Mouse (Mus musculus) myocyte (in vitro differentiated cells): Measurements from ENCODE around the gene Ubqln5. TPM values are rescaled to one million over a fixed set of nuclear protein-coding genes. Genes with fewer than 3 reads are reported as not detected.

ENCODE experiments used
- H3K27me3 ChIP-seq: one replicate; pipeline ENCODE4 v1.6.1; 2011; ENCODE audit not compliant: control insufficient read depth, insufficient read depth, insufficient read length
- H3K36me3 ChIP-seq: one replicate; pipeline ENCODE4 v1.6.1; 2011; ENCODE audit not compliant: control insufficient read depth, insufficient read depth
- H3K4me2 ChIP-seq: one replicate; pipeline ENCODE4 v1.6.1; 2011; ENCODE audit warnings: low read depth, control low read depth
- H3K4me3 ChIP-seq: one replicate; pipeline ENCODE4 v1.5.1; 2011; ENCODE audit warnings: mild to moderate bottlenecking, control low read depth, moderate library complexity
- H3K79me2 ChIP-seq: one replicate; pipeline ENCODE4 v1.6.1; 2011; ENCODE audit not compliant: control insufficient read depth, insufficient read depth
- H3ac ChIP-seq: one replicate; pipeline ENCODE4 v1.6.1; 2011; ENCODE audit not compliant: control insufficient read depth, insufficient read length
- CEBPB ChIP-seq: IDR thresholded peaks from 2 replicates; pipeline ENCODE4 v1.6.1; 2011; ENCODE audit warnings: mild to moderate bottlenecking, moderate library complexity; ENCODE audit not compliant: poor library complexity, insufficient read depth, severe bottlenecking
- E2F4 ChIP-seq: IDR thresholded peaks from one replicate; pipeline ENCODE4 v1.6.1; 2011; ENCODE audit warnings: mild to moderate bottlenecking, control low read depth, moderate library complexity; ENCODE audit not compliant: insufficient read depth
- MAX ChIP-seq: IDR thresholded peaks from one replicate; pipeline ENCODE4 v1.6.1; 2011; ENCODE audit warnings: low read depth, mild to moderate bottlenecking, control low read depth
- MYOD1 ChIP-seq, 3 experiments: IDR thresholded peaks; one replicate each; pipeline ENCODE4 v1.6.1; 2011; ENCODE audit warnings: control low read depth in 2 of 3, low read depth in 2 of 3, mild to moderate bottlenecking in 2 of 3, moderate library complexity in 1 of 3; ENCODE audit not compliant: insufficient read length in 2 of 3, control insufficient read depth in 1 of 3
- MYOG ChIP-seq, 3 experiments: IDR thresholded peaks; one replicate each; pipeline ENCODE4 v1.6.1; 2011; ENCODE audit warnings: control low read depth in 2 of 3, low read depth in 2 of 3, mild to moderate bottlenecking in 2 of 3; ENCODE audit not compliant: insufficient read length in 2 of 3, control insufficient read depth in 1 of 3, insufficient read depth in 1 of 3
- POLR2A ChIP-seq: IDR thresholded peaks from one replicate; pipeline ENCODE4 v1.6.1; 2011; ENCODE audit warnings: low read depth, mild to moderate bottlenecking, control low read depth, moderate library complexity; ENCODE audit not compliant: insufficient read length
- POLR2AphosphoS2 ChIP-seq: IDR thresholded peaks from one replicate; pipeline ENCODE4 v1.6.1; 2011; ENCODE audit warnings: low read depth, control low read depth; ENCODE audit not compliant: insufficient read length
- REST ChIP-seq: IDR thresholded peaks from one replicate; pipeline ENCODE4 v1.6.1; 2011; ENCODE audit warnings: mild to moderate bottlenecking, control low read depth, moderate library complexity; ENCODE audit not compliant: insufficient read depth, insufficient read length
- SRF ChIP-seq: IDR thresholded peaks from one replicate; pipeline ENCODE4 v1.6.1; 2011; ENCODE audit warnings: low read depth; ENCODE audit not compliant: control insufficient read depth, insufficient read length
- TCF12 ChIP-seq: IDR thresholded peaks from one replicate; pipeline ENCODE4 v1.6.1; 2011; ENCODE audit warnings: mild to moderate bottlenecking, control low read depth; ENCODE audit not compliant: poor library complexity, insufficient read depth, severe bottlenecking
- TCF3 ChIP-seq: IDR thresholded peaks from one replicate; pipeline ENCODE4 v1.6.1; 2011; ENCODE audit warnings: low read depth, control low read depth; ENCODE audit not compliant: insufficient read length
- USF1 ChIP-seq: IDR thresholded peaks from one replicate; pipeline ENCODE4 v1.6.1; 2011; ENCODE audit warnings: low read depth, mild to moderate bottlenecking, control low read depth, moderate library complexity
- polyA plus RNA-seq: library from polyadenylated mRNA; unstranded; fragments of >200 nt; fragmentation: generic; extraction: Trizol; gene quantifications from one replicate; pipeline ENCODE4 v1.2.1, GENCODE M21; 2012; ENCODE audit warnings: missing spikeins

Gene Ubqln5
- polyA plus RNA-seq, 1 experiment = not detected

DNA sequence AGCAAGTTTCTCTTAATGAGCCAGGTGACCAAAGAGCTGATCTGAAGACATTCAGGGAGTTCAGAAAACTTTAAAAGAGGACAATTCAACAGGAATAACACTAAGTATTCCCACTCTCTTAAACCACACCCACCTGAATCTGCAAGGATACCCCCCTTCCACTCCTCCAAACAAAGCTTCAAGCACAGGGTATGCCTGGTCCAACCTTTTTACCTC is 25.0 kb downstream of the Ubqln5 start, which contains the start of gene Olfr646:
Gene Olfr646, plus strand, starts transcription at position 117 of the 216 bp plus-strand sequence.
- Histone ChIP-seq H3K4me2 (no peak within 1 kb of the TSS), H3K27me3 (no peaks in the 10 kb centered on the region), H3K4me3 (no peak within 1 kb of the TSS), H3K79me2 (no peaks in the 10 kb centered on the region), H3ac (no peak within 1 kb of the TSS), H3K36me3 (no peaks in the 10 kb centered on the region)
- no peak for TF ChIP-seq TCF3
- no peak for TF ChIP-seq MYOG (IDR thresholded peaks at IDR 0.05; ENCODE audit: control insufficient read depth in 1 of 3, insufficient read depth in 1 of 3, insufficient read length in 2 of 3, low read depth in 2 of 3)
- no peak for TF ChIP-seq E2F4
- no peak for TF ChIP-seq CEBPB
- no peak for TF ChIP-seq SRF
- TF ChIP-seq REST = no peak
- no peak for TF ChIP-seq USF1
- TF ChIP-seq MAX = no peak
- TF ChIP-seq POLR2AphosphoS2 = no peak
- no peak for TF ChIP-seq MYOD1 (IDR thresholded peaks at IDR 0.05; ENCODE audit: control insufficient read depth in 1 of 3, insufficient read length in 2 of 3, low read depth in 2 of 3)
- TF ChIP-seq POLR2A = no peak
- no peak for TF ChIP-seq TCF12

DNA sequence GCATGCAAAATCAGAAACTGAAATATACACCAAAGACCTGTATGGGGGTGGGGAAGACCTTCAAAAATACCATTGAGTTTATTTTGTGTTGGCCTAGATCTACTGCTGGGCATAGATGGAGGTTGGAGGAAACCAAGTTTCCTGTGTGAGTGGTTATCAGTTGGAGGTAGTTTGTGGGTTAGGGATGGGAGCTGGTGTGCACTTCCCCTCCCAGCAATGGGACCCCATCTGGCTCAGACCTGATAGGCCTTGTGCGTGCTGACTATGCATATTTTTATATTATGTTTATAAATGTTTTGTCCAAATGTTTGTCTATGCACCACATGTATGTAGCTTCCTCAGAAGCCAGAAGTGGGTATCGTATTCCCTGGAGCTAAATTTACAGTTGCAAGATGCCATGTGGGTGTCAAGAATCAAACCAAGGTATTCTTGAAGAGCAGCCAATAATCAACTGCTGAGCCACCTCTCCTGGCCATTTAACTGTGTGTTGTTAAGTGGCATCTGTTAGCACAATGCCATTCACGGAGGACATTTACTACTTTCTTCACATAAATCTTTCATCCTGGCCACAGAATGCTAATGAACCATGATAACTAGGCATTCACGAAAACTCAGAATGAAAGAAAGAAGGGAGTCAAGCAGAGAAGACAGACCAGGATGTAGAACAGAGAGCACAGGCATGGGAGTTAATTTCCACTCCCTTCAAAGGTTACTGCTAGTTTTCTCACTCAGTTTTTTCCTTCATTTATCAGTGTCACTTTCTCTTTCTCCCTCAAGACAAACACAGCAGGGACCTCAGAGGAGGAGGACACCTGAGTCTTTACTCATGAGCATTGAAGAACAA is 25.5 kb downstream of the Ubqln5 start:
- Histone ChIP-seq H3K36me3 (no peaks in the 10 kb centered on the region), H3K79me2 (no peaks in the 10 kb centered on the region), H3K4me3 (no peak overlapping the region), H3K27me3 (no peaks in the 10 kb centered on the region), H3ac (no peak overlapping the region), H3K4me2 (no peak overlapping the region)
- TF ChIP-seq MYOD1 (IDR thresholded peaks at IDR 0.05; ENCODE audit: control insufficient read depth in 1 of 3, insufficient read length in 2 of 3, low read depth in 2 of 3) = no peak

DNA sequence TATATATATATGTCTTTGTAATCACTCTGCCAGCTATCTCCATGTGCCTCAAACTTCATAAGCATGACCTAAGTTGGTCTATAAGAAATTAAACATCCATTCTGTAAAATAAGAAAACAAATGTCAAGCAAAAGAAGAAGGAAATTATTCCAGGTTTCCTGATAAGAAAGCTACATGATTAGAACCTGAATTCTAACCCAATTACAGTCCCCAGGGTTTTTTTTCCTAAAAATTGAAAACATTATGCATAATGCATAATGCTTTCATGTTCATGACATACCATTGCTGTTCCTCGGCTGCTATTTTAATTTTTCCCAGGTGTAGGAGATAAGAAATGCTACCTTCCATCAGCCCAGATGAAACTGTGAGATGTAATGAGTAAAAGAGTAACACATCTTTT is 44.3 kb downstream of the Ubqln5 start, which contains the start of gene Olfr645:
Gene Olfr645, minus strand, starts transcription at position 101 of the 400 bp plus-strand sequence.
- no peak for TF ChIP-seq USF1
- TF ChIP-seq MYOD1 (IDR thresholded peaks at IDR 0.05; ENCODE audit: control insufficient read depth in 1 of 3, insufficient read length in 2 of 3, low read depth in 2 of 3) = no peak
- no peak for TF ChIP-seq CEBPB
- TF ChIP-seq POLR2AphosphoS2 = no peak
- no peak for TF ChIP-seq TCF3
- TF ChIP-seq REST = no peak
- TF ChIP-seq MAX = no peak
- no peak for TF ChIP-seq MYOG (IDR thresholded peaks at IDR 0.05; ENCODE audit: control insufficient read depth in 1 of 3, insufficient read depth in 1 of 3, insufficient read length in 2 of 3, low read depth in 2 of 3)
- TF ChIP-seq E2F4 = no peak
- no peak for TF ChIP-seq SRF
- no peak for TF ChIP-seq TCF12
- TF ChIP-seq POLR2A = no peak
- no peaks in the 10 kb centered on the region for H3K36me3 ChIP-seq
- H3K27me3 ChIP-seq = no peaks in the 10 kb centered on the region
- H3K4me3 ChIP-seq = no peak within 1 kb of the TSS
- no peaks in the 10 kb centered on the region for H3K79me2 ChIP-seq
- no peak within 1 kb of the TSS for H3K4me2 ChIP-seq
- no peak within 1 kb of the TSS for H3ac ChIP-seq

Other genes with a start within 250 kb of the Ubqln5 start
- gene Olfr66, start 243.6 kb downstream of the Ubqln5 start, polyA plus RNA-seq = not detected
- gene Olfr64, start 235.3 kb downstream of the Ubqln5 start, polyA plus RNA-seq = not detected
- gene Olfr65, start 226.3 kb downstream of the Ubqln5 start, polyA plus RNA-seq = not detected
- gene Olfr631, start 201.0 kb downstream of the Ubqln5 start, polyA plus RNA-seq = not detected
- gene Olfr632, start 195.5 kb downstream of the Ubqln5 start, polyA plus RNA-seq = not detected
- not detected for gene Olfr633, start 185.4 kb downstream of the Ubqln5 start, polyA plus RNA-seq
- not detected for gene Olfr635, start 158.7 kb downstream of the Ubqln5 start, polyA plus RNA-seq
- gene Olfr638, start 131.1 kb downstream of the Ubqln5 start, polyA plus RNA-seq = not detected
- gene Olfr639, start 112.5 kb downstream of the Ubqln5 start, polyA plus RNA-seq = not detected
- not detected for gene Olfr640, start 104.3 kb downstream of the Ubqln5 start, polyA plus RNA-seq
- gene Olfr641, start 94.4 kb downstream of the Ubqln5 start, polyA plus RNA-seq = not detected
- not detected for gene Olfr642, start 77.2 kb downstream of the Ubqln5 start, polyA plus RNA-seq
- gene 4930516K23Rik, start 68.4 kb downstream of the Ubqln5 start, polyA plus RNA-seq = not detected
- not detected for gene Olfr644, start 58.0 kb downstream of the Ubqln5 start, polyA plus RNA-seq
- gene Olfr645, start 44.4 kb downstream of the Ubqln5 start, polyA plus RNA-seq = not detected
- gene Olfr646, start 25.0 kb downstream of the Ubqln5 start, polyA plus RNA-seq = not detected
- not detected for gene Olfr643, start 7.6 kb upstream of the Ubqln5 start, polyA plus RNA-seq
- not detected for gene Ubqln3, start 13.5 kb upstream of the Ubqln5 start, polyA plus RNA-seq
- gene Ubqlnl, start 20.7 kb upstream of the Ubqln5 start, polyA plus RNA-seq = not detected
- gene Olfm5, start 35.0 kb upstream of the Ubqln5 start, polyA plus RNA-seq = not detected
- gene Olfr648, start 53.6 kb upstream of the Ubqln5 start, polyA plus RNA-seq = not detected
- gene Olfr649, start 66.2 kb upstream of the Ubqln5 start, polyA plus RNA-seq = not detected
- not detected for gene Trim6, start 89.0 kb upstream of the Ubqln5 start, polyA plus RNA-seq
- 0.02 TPM for gene Trim34a, start 114.6 kb upstream of the Ubqln5 start, polyA plus RNA-seq
- gene Trim5, start 158.3 kb upstream of the Ubqln5 start, polyA plus RNA-seq = not detected
- gene Trim12a, start 185.6 kb upstream of the Ubqln5 start, polyA plus RNA-seq = not detected
- gene Trim34b, start 199.6 kb upstream of the Ubqln5 start, polyA plus RNA-seq = 0.05 TPM
- 0.47 TPM for gene Trim12c, start 223.5 kb upstream of the Ubqln5 start, polyA plus RNA-seq
- gene Trim30b, start 240.1 kb upstream of the Ubqln5 start, polyA plus RNA-seq = not detected